Mouse (Mus musculus) adrenal gland, postnatal 25 days (tissue): Measurements from ENCODE around the gene Fbxl2. TPM values are rescaled to one million over a fixed set of nuclear protein-coding genes. Genes with fewer than 3 reads are reported as not detected.

ENCODE experiments used
- DNase-seq: peaks from one replicate; pipeline ENCODE4 v3.0.0; 2021; ENCODE audit warnings: mixed read lengths
- total RNA-seq: library from RNA; stranded (reverse); gene quantifications from 2 replicates; pipeline ENCODE4 v1.2.3, GENCODE M21; 2021

The Fbxl2 gene
- total RNA-seq, 1 experiment from 2014 or later = 2.7 TPM

GRCm38 (mm10) chr9:113973857-113974256 is 72.1 kb downstream of the Fbxl2 start:
- no peak for DNase-seq

DNA sequence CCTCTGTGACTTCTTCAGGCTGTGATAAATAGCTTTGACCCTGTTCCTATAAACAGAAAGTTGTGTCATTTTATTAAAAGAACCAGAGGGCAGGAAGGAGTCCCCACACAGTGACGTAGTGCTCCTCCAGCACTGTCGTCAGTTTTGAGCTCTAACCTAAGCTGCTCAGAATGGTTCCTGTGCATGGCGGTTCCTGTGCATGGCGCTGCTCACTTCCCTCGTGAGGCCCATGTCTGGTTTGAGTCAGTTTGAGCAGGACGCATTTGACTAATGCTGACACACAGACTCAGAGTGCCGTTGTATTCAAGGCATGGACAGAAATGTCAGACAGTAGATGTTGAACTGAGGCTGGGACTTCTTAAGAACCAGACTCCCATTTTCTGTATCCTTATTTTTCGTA is 74.4 kb downstream of the Fbxl2 start:
- DNase-seq = no peak

- DNase-seq = no peak
These were observed 76.0 kb downstream of the Fbxl2 start for GRCm38 (mm10) chr9:113970041-113970440.

DNA sequence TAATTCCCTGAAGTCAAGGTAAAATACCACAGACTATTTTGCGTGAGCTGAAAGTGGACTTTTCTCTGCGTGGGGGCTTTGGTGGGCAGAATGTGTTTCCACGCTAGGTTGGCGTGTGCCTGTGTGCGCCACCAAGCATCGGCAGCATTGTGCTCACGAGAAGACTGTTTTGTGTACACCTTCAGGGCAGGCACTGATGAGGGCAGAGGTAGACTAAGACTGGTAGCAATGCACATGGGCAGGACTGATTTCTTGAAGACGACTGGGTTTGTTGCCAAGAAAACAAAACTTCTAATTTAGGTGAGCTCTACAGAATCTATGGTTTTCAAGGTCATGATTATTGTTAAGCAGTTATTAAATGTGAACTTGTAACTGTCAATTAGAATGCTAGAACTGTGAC is 76.6 kb downstream of the Fbxl2 start:
- DNase-seq = no peak

GRCm38 (mm10) chr9:113968967-113969366 is 77.0 kb downstream of the Fbxl2 start:
- DNase-seq = no peak

DNA sequence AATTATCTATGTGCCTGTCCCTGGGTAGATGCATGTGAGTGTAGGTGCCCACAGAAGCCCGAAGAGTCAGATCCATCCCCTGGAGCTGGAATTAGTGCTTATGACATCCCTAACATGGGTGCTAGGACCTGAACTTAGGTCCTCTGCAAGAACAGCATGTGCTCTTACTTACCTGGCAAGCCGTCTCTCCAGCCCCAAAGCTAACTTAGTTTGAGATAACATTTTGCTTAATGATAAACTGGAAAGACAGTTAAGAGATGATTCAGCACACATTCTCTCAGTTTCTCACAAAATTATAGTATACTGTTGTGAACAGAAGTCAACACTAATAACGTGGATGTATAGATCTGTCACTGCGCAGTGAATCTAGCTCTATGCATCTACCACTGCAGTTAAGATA is 79.2 kb downstream of the Fbxl2 start:
- no peak for DNase-seq

DNA sequence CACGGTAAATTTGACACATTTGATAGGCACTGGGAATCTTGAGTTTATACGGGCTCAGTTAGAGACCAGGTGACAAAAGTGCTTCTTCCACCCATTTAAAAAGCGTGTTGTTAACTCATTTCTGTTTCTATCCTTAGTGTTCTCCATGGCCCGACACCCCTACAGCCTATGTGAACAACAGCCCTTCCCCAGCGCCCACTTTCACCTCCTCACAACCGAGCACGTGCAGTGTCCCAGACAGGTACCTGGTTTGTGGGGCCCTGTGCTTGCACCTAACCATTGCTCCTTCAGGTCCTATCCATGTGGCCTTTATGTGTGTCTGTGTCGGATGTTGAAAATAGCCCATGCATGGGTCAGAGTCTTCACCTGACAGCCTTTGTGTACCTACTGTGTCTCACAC is 81.6 kb downstream of the Fbxl2 start:
- no peak for DNase-seq

GRCm38 (mm10) chr9:113963718-113964117 is 82.3 kb downstream of the Fbxl2 start:
- DNase-seq = no peak

DNA sequence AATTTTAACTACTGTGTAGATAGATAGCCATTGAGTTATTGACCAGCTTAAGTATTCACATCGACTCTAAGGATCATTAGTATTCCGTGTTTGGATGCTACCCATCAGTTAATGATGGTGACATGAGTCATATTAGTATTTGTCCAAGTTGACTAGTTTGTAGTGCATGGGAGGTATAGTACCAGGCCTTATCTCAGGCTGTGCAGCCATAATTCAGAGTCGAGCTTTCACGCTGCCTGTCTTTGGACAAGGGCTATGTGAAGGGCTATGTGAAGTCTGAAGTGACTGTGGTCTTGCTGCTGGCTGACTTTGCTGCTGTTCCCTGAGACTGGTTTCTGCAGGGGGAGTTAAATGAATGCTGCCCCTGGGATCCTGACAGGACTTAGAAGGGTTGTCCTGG is 88.2 kb downstream of the Fbxl2 start:
- no peak for DNase-seq

- DNase-seq = no peak
These were observed 98.8 kb downstream of the Fbxl2 start for GRCm38 (mm10) chr9:113947216-113947615.

- no peak for DNase-seq
These were observed 102.6 kb downstream of the Fbxl2 start for GRCm38 (mm10) chr9:113943372-113943771.

- no peak for DNase-seq
These were observed 104.7 kb downstream of the Fbxl2 start for GRCm38 (mm10) chr9:113941103-113941805.

DNA sequence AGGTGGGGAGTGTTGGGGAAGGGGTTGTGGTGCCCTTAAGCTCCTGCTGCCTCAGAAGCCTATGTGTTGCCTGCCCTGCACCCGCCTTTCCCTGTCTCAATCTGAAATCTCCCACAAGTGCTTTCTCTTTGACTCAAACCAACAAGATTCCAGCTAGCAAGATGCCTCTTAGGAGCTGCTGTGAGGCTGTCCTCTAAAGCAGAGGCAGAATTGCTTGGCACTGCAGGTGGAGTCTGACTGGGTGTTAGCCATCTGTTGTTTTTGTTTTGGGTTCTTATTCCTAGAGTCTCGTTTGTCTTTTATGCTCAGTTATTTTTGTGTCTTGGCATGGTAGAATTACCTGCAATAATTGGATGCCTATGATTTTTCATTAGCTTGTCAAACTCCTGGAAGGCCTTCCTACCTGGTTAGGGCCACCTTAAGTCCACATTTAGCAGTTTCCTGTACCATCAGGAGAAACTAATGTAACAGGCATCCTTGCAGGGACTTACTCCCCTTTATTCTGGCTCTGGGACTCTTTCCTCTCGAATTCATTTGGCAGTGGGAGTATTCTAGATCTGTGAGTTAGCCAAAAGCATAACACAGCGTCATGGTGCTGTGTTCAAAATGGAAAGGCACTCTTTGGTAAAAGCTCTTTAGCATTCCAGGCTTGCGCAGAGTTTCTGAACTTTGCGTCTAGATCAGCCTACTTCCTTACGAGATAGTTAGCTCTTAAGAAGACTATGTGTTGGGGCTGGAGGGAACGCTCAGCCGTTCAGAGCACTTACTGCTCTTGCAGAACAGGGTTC is 106.7 kb downstream of the Fbxl2 start:
- DNase-seq = no peak

GRCm38 (mm10) chr9:113935638-113936037 is 110.4 kb downstream of the Fbxl2 start:
- no peak for DNase-seq

DNA sequence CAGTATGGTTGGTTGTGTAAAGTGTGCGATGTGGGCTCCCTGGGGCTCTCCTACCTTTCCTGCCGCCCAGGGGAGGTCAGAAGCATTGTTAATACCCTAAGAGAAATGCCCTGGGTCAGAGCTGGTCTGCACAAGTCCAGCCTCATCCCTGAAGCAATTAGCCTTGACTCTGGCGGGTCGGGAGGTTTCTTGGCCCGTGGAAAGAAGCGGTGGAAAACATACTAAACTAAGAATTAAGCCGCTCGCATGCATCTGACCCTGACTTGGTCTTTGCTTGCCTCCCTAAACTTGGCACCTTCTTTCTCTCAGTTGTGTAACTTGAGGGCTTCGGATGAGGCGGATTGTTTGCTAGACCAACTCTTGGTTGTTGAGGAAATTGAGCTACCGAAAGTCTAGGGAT is 113.5 kb downstream of the Fbxl2 start:
- DNase-seq = peak; percentile 11

DNA sequence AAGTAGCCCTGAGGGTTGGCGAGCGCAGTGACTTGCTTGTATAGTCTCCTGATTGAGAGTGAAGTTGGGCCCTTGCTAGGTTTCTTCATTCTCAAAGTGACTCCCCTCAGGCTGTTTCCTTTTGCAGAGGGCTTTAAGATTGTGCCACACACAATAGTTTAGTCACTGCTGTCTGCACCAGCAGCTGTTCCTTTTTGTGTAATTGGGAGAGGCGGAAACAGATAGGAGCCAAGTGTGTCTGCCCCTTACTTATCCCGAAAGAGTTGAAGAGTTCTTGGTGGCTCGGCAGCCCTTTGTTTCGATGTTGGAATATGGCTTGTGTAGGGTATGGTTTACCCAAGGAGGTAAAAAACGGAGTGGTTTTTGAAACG is 113.9 kb downstream of the Fbxl2 start:
- DNase-seq = no peak

DNA sequence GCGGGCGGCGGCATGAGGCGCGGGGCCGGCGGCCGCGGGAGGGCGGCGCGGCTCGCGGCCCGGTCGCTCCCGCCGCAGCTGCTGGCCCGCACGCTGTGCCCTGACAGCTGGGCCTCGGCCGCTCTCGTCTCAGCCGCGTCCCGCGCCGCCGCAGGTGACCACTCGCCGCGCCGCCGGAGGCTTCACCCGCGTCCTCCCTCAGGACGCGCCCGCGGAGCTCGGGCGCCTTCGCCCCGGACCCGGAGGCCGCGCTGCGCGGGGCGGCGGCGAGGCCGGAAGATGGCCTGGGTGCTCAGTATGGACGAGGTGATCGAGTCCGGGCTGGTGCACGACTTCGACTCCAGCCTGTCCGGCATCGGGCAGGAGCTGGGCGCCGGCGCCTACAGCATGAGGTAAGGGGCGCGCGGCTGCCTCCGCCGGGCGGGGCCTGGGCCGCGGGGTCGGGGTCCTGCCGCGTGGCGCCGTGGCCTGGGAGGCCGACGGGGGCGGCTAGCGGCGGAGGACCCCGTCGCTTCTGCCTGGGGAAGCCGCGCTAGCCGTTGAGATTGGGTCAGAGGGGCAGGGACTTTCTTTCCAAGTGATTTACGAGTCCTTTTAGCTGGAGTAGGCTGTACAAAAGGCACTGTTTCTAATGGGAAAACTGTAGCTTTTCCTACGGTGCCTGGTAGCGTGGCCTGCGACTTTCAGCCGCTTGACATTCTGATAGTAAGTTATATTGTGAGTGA is 114.5 kb downstream of the Fbxl2 start:
- DNase-seq = peak; percentile 25

GRCm38 (mm10) chr9:113930534-113931374 is 115.2 kb downstream of the Fbxl2 start, which contains the start of gene Ubp1:
Gene Ubp1 (plus strand): TSS chr9:113930934.
- DNase-seq = peak; percentile 93

- no peak for DNase-seq
These were observed 116.3 kb downstream of the Fbxl2 start for GRCm38 (mm10) chr9:113929676-113930075.

GRCm38 (mm10) chr9:113928591-113928990 is 117.4 kb downstream of the Fbxl2 start:
- DNase-seq = no peak

GRCm38 (mm10) chr9:113924883-113925282 is 121.1 kb downstream of the Fbxl2 start:
- no peak for DNase-seq

DNA sequence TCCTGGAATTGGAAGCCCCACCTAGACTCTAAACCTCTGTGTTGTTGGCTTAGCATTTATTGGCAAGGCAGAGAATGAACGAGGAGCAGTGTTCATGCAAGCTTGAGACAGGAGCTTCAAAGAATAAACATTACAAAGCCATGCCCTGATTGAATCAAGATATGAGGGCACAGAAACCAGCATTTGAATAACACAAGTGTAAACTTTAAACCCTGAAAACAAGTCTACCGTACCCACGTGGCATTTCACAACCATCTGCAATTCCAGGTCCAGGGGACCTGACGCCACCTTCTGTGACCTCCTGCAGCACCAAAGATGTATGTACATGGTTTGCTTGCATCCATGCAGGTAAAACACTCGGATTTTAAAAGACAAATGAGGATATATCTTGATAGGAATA is 123.3 kb downstream of the Fbxl2 start:
- no peak for DNase-seq
